In genomic region chr13:46696788-46697187, GRCm38 (mm10) we compare ENCODE assay signal across 17 mouse cellular contexts. TPM values are rescaled to one million over a fixed set of nuclear protein-coding genes. Genes with fewer than 3 reads are reported as not detected.
A peak's percentile ranks its signal among the peaks of the same experiment; 100 is the strongest.
DNase-seq lines count a peak whose midpoint lies in the region; ATAC-seq and TF ChIP-seq lines count a peak whose summit lies in the region.
"Had no signal": no experiment of that assay in that cellular context is flagged by ENCODE, and none has a peak within 500 bp of the region (broad histone marks: within the 10 kb centered on the region; RNA-seq: fewer than 3 reads in every experiment).

No protein-coding gene starts in this region.

- H3K4me2 ChIP-seq in embryonic facial prominence, embryonic 11.5 days (ENCODE audit: low read depth, low read length): no peak overlapping the region
- H3K4me2 ChIP-seq in lung, postnatal 0 days (replicated peaks; ENCODE audit: low read depth, low read length): no peak overlapping the region
- H3K4me2 ChIP-seq in hindbrain, postnatal 0 days (ENCODE audit: low read depth, low read length): no peak overlapping the region
- H3K4me2 ChIP-seq in forebrain, embryonic 16.5 days (ENCODE audit: low read length): no peak overlapping the region
- H3K4me2 ChIP-seq: limb, embryonic 12.5 days; liver, embryonic 15.5 days had no signal

- no peak overlapping the region for H3K4me3 ChIP-seq in embryonic facial prominence, embryonic 11.5 days (ENCODE audit: low read depth, low read length)
- H3K4me3 ChIP-seq in lung, postnatal 0 days (ENCODE audit: low read depth, low read length): no peak overlapping the region
- no peak overlapping the region for H3K4me3 ChIP-seq in hindbrain, postnatal 0 days (ENCODE audit: low read length)
- no peak overlapping the region for H3K4me3 ChIP-seq in forebrain, embryonic 16.5 days (replicated peaks; ENCODE audit: low read length)
- H3K4me3 ChIP-seq: limb, embryonic 12.5 days; liver, embryonic 15.5 days; midbrain, embryonic 10.5 days had no signal

- no peak for ATAC-seq in embryonic facial prominence, embryonic 11.5 days (replicated peaks; ENCODE audit: insufficient number of reproducible peaks, low FRiP score, low TSS enrichment, low read depth)
- peak; percentile 85 for ATAC-seq in lung, postnatal 0 days
- no peak for ATAC-seq in hindbrain, postnatal 0 days
- ATAC-seq in forebrain, embryonic 16.5 days: no peak
- ATAC-seq: hindbrain, embryonic 16.5 days had no signal

- peak; percentile 5 for DNase-seq in embryo, embryonic 10.5 days (ENCODE audit: low spot score)
- no peak for DNase-seq in embryo, embryonic 11 days
- DNase-seq in embryonic facial prominence, embryonic 11.5 days (ENCODE audit: low spot score): peak; percentile 9
- peak; percentile 67 for DNase-seq in lung, postnatal 0 days (ENCODE audit: low spot score)
- peak; percentile 69 for DNase-seq in yolk sac, embryonic 10.5 days (ENCODE audit: low spot score)
- no peak for DNase-seq in hindbrain, postnatal 0 days (ENCODE audit: low spot score)
- no peak for DNase-seq in layer of hippocampus, postnatal 10 days (ENCODE audit: low spot score in 2 of 2)
- DNase-seq: cerebellum, adult 11 months; heart, adult 11 months; heart, postnatal 10 days; kidney, postnatal 14 days; thymus, adult 18-20 months had no signal

- no peak overlapping the region for H3K9ac ChIP-seq in embryonic facial prominence, embryonic 11.5 days (replicated peaks; ENCODE audit: low read length)
- H3K9ac ChIP-seq in lung, postnatal 0 days (replicated peaks; ENCODE audit: low read depth): no peak overlapping the region
- no peak overlapping the region for H3K9ac ChIP-seq in hindbrain, postnatal 0 days (replicated peaks; ENCODE audit: low read length)
- no peak overlapping the region for H3K9ac ChIP-seq in forebrain, embryonic 16.5 days (replicated peaks; ENCODE audit: low read depth, low read length)
- H3K9ac ChIP-seq: limb, embryonic 12.5 days; liver, embryonic 15.5 days had no signal

- TF ChIP-seq EP300 in lung, postnatal 0 days (IDR thresholded peaks at IDR 0.05): peak; percentile 89

- 82% methylated on average over 2 of the region's 2 CpGs for WGBS in embryonic facial prominence, embryonic 11.5 days
- WGBS in lung, postnatal 0 days: 64% methylated on average over 2 of the region's 2 CpGs
- WGBS in hindbrain, postnatal 0 days: 97% methylated on average over 2 of the region's 2 CpGs
- 85% methylated on average over 2 of the region's 2 CpGs for WGBS in forebrain, embryonic 16.5 days

- H3K36me3 ChIP-seq in embryonic facial prominence, embryonic 11.5 days (replicated peaks; ENCODE audit: control insufficient read depth, insufficient read depth, low read depth, low read length): no peaks in the 10 kb centered on the region; the same call in 1 of the 2 replicates
- H3K36me3 ChIP-seq in lung, postnatal 0 days (ENCODE audit: insufficient read depth, low read length): peaks cover 7% of the 10 kb centered on the region; the same call in 1 of the 2 replicates
- peaks cover 19% of the 10 kb centered on the region; the same call in 1 of the 2 replicates for H3K36me3 ChIP-seq in hindbrain, postnatal 0 days (ENCODE audit: insufficient read depth, low read length)
- peaks cover 19% of the 10 kb centered on the region for H3K36me3 ChIP-seq in forebrain, embryonic 16.5 days (ENCODE audit: control insufficient read depth, insufficient read depth)

- no peak for TF ChIP-seq CTCF in lung, postnatal 0 days (IDR thresholded peaks at IDR 0.05)
- no peak for TF ChIP-seq CTCF in hindbrain, postnatal 0 days (IDR thresholded peaks at IDR 0.05; ENCODE audit: low read depth)

- no peaks in the 10 kb centered on the region for H3K9me3 ChIP-seq in embryonic facial prominence, embryonic 11.5 days (replicated peaks; ENCODE audit: control insufficient read depth, low read length)
- H3K9me3 ChIP-seq in lung, postnatal 0 days (ENCODE audit: low read length): no peaks in the 10 kb centered on the region
- H3K9me3 ChIP-seq in hindbrain, postnatal 0 days (ENCODE audit: low read length): no peaks in the 10 kb centered on the region
- no peaks in the 10 kb centered on the region for H3K9me3 ChIP-seq in forebrain, embryonic 16.5 days (ENCODE audit: control insufficient read depth, low read length)
- H3K9me3 ChIP-seq: limb, embryonic 12.5 days; liver, embryonic 15.5 days; midbrain, embryonic 10.5 days had no signal

- no peaks in the 10 kb centered on the region for H3K4me1 ChIP-seq in embryonic facial prominence, embryonic 11.5 days (ENCODE audit: control insufficient read depth, insufficient read depth, low read length)
- H3K4me1 ChIP-seq in lung, postnatal 0 days (ENCODE audit: insufficient read depth, low read depth, low read length): no peaks in the 10 kb centered on the region
- H3K4me1 ChIP-seq in hindbrain, postnatal 0 days (ENCODE audit: insufficient read depth, low read length): no peaks in the 10 kb centered on the region
- H3K4me1 ChIP-seq in forebrain, embryonic 16.5 days (replicated peaks; ENCODE audit: control insufficient read depth, insufficient read depth, low read length): no peaks in the 10 kb centered on the region
- H3K4me1 ChIP-seq: limb, embryonic 12.5 days; liver, embryonic 15.5 days; midbrain, embryonic 10.5 days had no signal

- H3K27me3 ChIP-seq in embryonic facial prominence, embryonic 11.5 days (ENCODE audit: control insufficient read depth, insufficient read depth, low read length): no peaks in the 10 kb centered on the region
- no peaks in the 10 kb centered on the region for H3K27me3 ChIP-seq in lung, postnatal 0 days (replicated peaks; ENCODE audit: insufficient read depth, low read length)
- H3K27me3 ChIP-seq in hindbrain, postnatal 0 days (ENCODE audit: insufficient read depth, low read length): no peaks in the 10 kb centered on the region
- no peaks in the 10 kb centered on the region for H3K27me3 ChIP-seq in forebrain, embryonic 16.5 days (replicated peaks; ENCODE audit: control insufficient read depth, insufficient read depth, low read length)
- H3K27me3 ChIP-seq: limb, embryonic 12.5 days; liver, embryonic 15.5 days had no signal

- no peak overlapping the region for H3K27ac ChIP-seq in embryonic facial prominence, embryonic 11.5 days (replicated peaks; ENCODE audit: low read depth, low read length)
- 0 out of 2 replicates have a peak overlapping the region, but pooled peaks have one; percentile 15 for H3K27ac ChIP-seq in lung, postnatal 0 days (ENCODE audit: low read length)
- no peak overlapping the region for H3K27ac ChIP-seq in hindbrain, postnatal 0 days
- no peak overlapping the region for H3K27ac ChIP-seq in forebrain, embryonic 16.5 days (ENCODE audit: low read length)
- H3K27ac ChIP-seq: limb, embryonic 12.5 days; liver, embryonic 15.5 days; midbrain, embryonic 10.5 days had no signal

RNA-seq across cellular contexts. Expression of gene Fam8a1, which starts 27.5 kb away (rescaled TPM):
- polyA plus RNA-seq in embryonic facial prominence, embryonic 11.5 days (2014; fragmentation: Nextera tagmentation; extraction: Ambion mirVana): 9.6 and 10.1 TPM in 2 replicates
- 12.7 and 13.0 TPM in 2 replicates for polyA plus RNA-seq in lung, postnatal 0 days (2015; fragmentation: Nextera tagmentation; extraction: Ambion mirVana)
- total RNA-seq in hindbrain, postnatal 0 days (2014; rRNA removed): 32.7 and 33.2 TPM in 2 replicates
- 12.0 and 14.5 TPM in 2 replicates for polyA plus RNA-seq in hindbrain, postnatal 0 days (2015; fragmentation: Nextera tagmentation; extraction: Ambion mirVana)
- 10 to 100 TPM; 64.4 to 69.3 TPM for total RNA-seq in layer of hippocampus, postnatal 10 days (2021)
- 19.0 and 20.1 TPM in 2 replicates for polyA plus RNA-seq in forebrain, embryonic 16.5 days (2015; fragmentation: Nextera tagmentation; extraction: Ambion mirVana)

RNA-seq across cellular contexts. Expression of gene Nup153, which starts 31.0 kb away (rescaled TPM):
- 40.2 and 52.3 TPM in 2 replicates for polyA plus RNA-seq in embryonic facial prominence, embryonic 11.5 days (2014; fragmentation: Nextera tagmentation; extraction: Ambion mirVana)
- 14.0 and 16.9 TPM in 2 replicates for polyA plus RNA-seq in lung, postnatal 0 days (2015; fragmentation: Nextera tagmentation; extraction: Ambion mirVana)
- 88.6 and 103 TPM in 2 replicates for total RNA-seq in hindbrain, postnatal 0 days (2014; rRNA removed)
- 10.3 and 10.6 TPM in 2 replicates for polyA plus RNA-seq in hindbrain, postnatal 0 days (2015; fragmentation: Nextera tagmentation; extraction: Ambion mirVana)
- 10 to 100 TPM; 53.2 to 56.4 TPM for total RNA-seq in layer of hippocampus, postnatal 10 days (2021)
- polyA plus RNA-seq in forebrain, embryonic 16.5 days (2015; fragmentation: Nextera tagmentation; extraction: Ambion mirVana): 21.7 and 25.9 TPM in 2 replicates

Comparison
In these comparisons a context has a peak if more than half of its experiments do, and no peak if none do; other contexts are left out.
1. DNase-seq: peak in embryo, embryonic 10.5 days (single experiment), embryonic facial prominence, embryonic 11.5 days (single experiment), lung, postnatal 0 days (single experiment) and yolk sac, embryonic 10.5 days (single experiment); none in embryo, embryonic 11 days (single experiment), hindbrain, postnatal 0 days (single experiment) and layer of hippocampus, postnatal 10 days (0 of 2).